Mouse (Mus musculus): ENCODE results near the gene Slc9a9. TPM values are rescaled to one million over a fixed set of nuclear protein-coding genes. Genes with fewer than 3 reads are reported as not detected.
A peak's percentile ranks its signal among the peaks of the same experiment; 100 is the strongest.

Slc9a9 gene
- polyA plus RNA-seq, 1 experiment from 2014 or later, result 3.7 TPM

GRCm38 (mm10) chr9:95075856-95076255 lies 406.1 kb downstream of the Slc9a9 start:
- Histone ChIP-seq H3K27me3 (replicated peaks; ENCODE audit: control insufficient read depth, insufficient read depth, low read length) (no peaks in the 10 kb centered on the region), H3K27ac (ENCODE audit: low read length) (no peak overlapping the region), H3K9ac (replicated peaks; ENCODE audit: low read depth, low read length) (no peak overlapping the region), H3K4me1 (replicated peaks; ENCODE audit: control insufficient read depth, insufficient read depth, low read length) (peaks cover 18% of the 10 kb centered on the region), H3K4me2 (ENCODE audit: low read length) (peak overlapping the region; percentile 19; the same call in 1 of the 2 replicates), H3K9me3 (ENCODE audit: control insufficient read depth, low read length) (no peaks in the 10 kb centered on the region), H3K36me3 (ENCODE audit: control insufficient read depth, insufficient read depth) (no peaks in the 10 kb centered on the region), H3K4me3 (replicated peaks; ENCODE audit: low read length) (no peak overlapping the region)
- peak; percentile 63; the same call in 1 of the 2 replicates for ATAC-seq
- 52% methylated on average over 12 of the region's 12 CpGs for WGBS

GRCm38 (mm10) chr9:95077938-95078337 lies 408.2 kb downstream of the Slc9a9 start:
- WGBS, result 86% methylated on average over 5 of the region's 5 CpGs
- no peak for ATAC-seq

GRCm38 (mm10) chr9:95078626-95079025 lies 408.9 kb downstream of the Slc9a9 start:
- H3K36me3 ChIP-seq (ENCODE audit: control insufficient read depth, insufficient read depth), result no peaks in the 10 kb centered on the region
- no peaks in the 10 kb centered on the region; the same call in 1 of the 2 replicates for H3K27me3 ChIP-seq (replicated peaks; ENCODE audit: control insufficient read depth, insufficient read depth, low read length)
- no peak overlapping the region for H3K27ac ChIP-seq (ENCODE audit: low read length)
- WGBS, result 77% methylated on average over 3 of the region's 3 CpGs
- peaks cover 13% of the 10 kb centered on the region for H3K4me1 ChIP-seq (replicated peaks; ENCODE audit: control insufficient read depth, insufficient read depth, low read length)
- no peak overlapping the region for H3K9ac ChIP-seq (replicated peaks; ENCODE audit: low read depth, low read length)
- no peak overlapping the region for H3K4me2 ChIP-seq (ENCODE audit: low read length)
- ATAC-seq, result no peak
- no peak overlapping the region for H3K4me3 ChIP-seq (replicated peaks; ENCODE audit: low read length)
- H3K9me3 ChIP-seq (ENCODE audit: control insufficient read depth, low read length), result no peaks in the 10 kb centered on the region

More at GRCm38 (mm10) chr9:95077938-95078337, 408.2 kb downstream of the Slc9a9 start:
- Histone ChIP-seq H3K4me2 (ENCODE audit: low read length) (no peak overlapping the region), H3K9ac (replicated peaks; ENCODE audit: low read depth, low read length) (no peak overlapping the region), H3K4me3 (replicated peaks; ENCODE audit: low read length) (no peak overlapping the region), H3K4me1 (replicated peaks; ENCODE audit: control insufficient read depth, insufficient read depth, low read length) (peaks cover 13% of the 10 kb centered on the region), H3K27ac (ENCODE audit: low read length) (no peak overlapping the region), H3K27me3 (replicated peaks; ENCODE audit: control insufficient read depth, insufficient read depth, low read length) (no peaks in the 10 kb centered on the region), H3K36me3 (ENCODE audit: control insufficient read depth, insufficient read depth) (no peaks in the 10 kb centered on the region), H3K9me3 (ENCODE audit: control insufficient read depth, low read length) (no peaks in the 10 kb centered on the region)

- Histone ChIP-seq H3K4me2 (ENCODE audit: low read length) (no peak overlapping the region), H3K27me3 (replicated peaks; ENCODE audit: control insufficient read depth, insufficient read depth, low read length) (no peaks in the 10 kb centered on the region; the same call in 1 of the 2 replicates), H3K4me1 (replicated peaks; ENCODE audit: control insufficient read depth, insufficient read depth, low read length) (peaks cover 14% of the 10 kb centered on the region), H3K27ac (ENCODE audit: low read length) (no peak overlapping the region), H3K4me3 (replicated peaks; ENCODE audit: low read length) (no peak overlapping the region), H3K36me3 (ENCODE audit: control insufficient read depth, insufficient read depth) (no peaks in the 10 kb centered on the region), H3K9me3 (ENCODE audit: control insufficient read depth, low read length) (no peaks in the 10 kb centered on the region), H3K9ac (replicated peaks; ENCODE audit: low read depth, low read length) (no peak overlapping the region)
- ATAC-seq, result no peak
Observed at GRCm38 (mm10) chr9:95079951-95080350, 410.2 kb downstream of the Slc9a9 start.

- H3K27me3 ChIP-seq (replicated peaks; ENCODE audit: control insufficient read depth, insufficient read depth, low read length), result no peaks in the 10 kb centered on the region; the same call in 1 of the 2 replicates
- H3K9me3 ChIP-seq (ENCODE audit: control insufficient read depth, low read length), result no peaks in the 10 kb centered on the region
- no peak overlapping the region for H3K27ac ChIP-seq (ENCODE audit: low read length)
- H3K4me1 ChIP-seq (replicated peaks; ENCODE audit: control insufficient read depth, insufficient read depth, low read length), result peaks cover 17% of the 10 kb centered on the region
- ATAC-seq, result peak; percentile 21; the same call in 1 of the 2 replicates
- no peaks in the 10 kb centered on the region for H3K36me3 ChIP-seq (ENCODE audit: control insufficient read depth, insufficient read depth)
- 26% methylated on average over 8 of the region's 8 CpGs for WGBS
- no peak overlapping the region for H3K4me2 ChIP-seq (ENCODE audit: low read length)
- H3K9ac ChIP-seq (replicated peaks; ENCODE audit: low read depth, low read length), result no peak overlapping the region
- H3K4me3 ChIP-seq (replicated peaks; ENCODE audit: low read length), result no peak overlapping the region
Observed at GRCm38 (mm10) chr9:95086109-95086821, 416.6 kb downstream of the Slc9a9 start.

GRCm38 (mm10) chr9:95088221-95088620 lies 418.5 kb downstream of the Slc9a9 start:
- Histone ChIP-seq H3K4me1 (replicated peaks; ENCODE audit: control insufficient read depth, insufficient read depth, low read length) (peaks cover 17% of the 10 kb centered on the region), H3K4me3 (replicated peaks; ENCODE audit: low read length) (no peak overlapping the region), H3K27ac (ENCODE audit: low read length) (no peak overlapping the region), H3K9ac (replicated peaks; ENCODE audit: low read depth, low read length) (no peak overlapping the region), H3K9me3 (ENCODE audit: control insufficient read depth, low read length) (no peaks in the 10 kb centered on the region), H3K4me2 (ENCODE audit: low read length) (no peak overlapping the region), H3K27me3 (replicated peaks; ENCODE audit: control insufficient read depth, insufficient read depth, low read length) (no peaks in the 10 kb centered on the region; the same call in 1 of the 2 replicates), H3K36me3 (ENCODE audit: control insufficient read depth, insufficient read depth) (no peaks in the 10 kb centered on the region)
- no peak for ATAC-seq
- 95% methylated on average over 4 of the region's 4 CpGs for WGBS

- H3K36me3 ChIP-seq (ENCODE audit: control insufficient read depth, insufficient read depth), result no peaks in the 10 kb centered on the region
- H3K27me3 ChIP-seq (replicated peaks; ENCODE audit: control insufficient read depth, insufficient read depth, low read length), result no peaks in the 10 kb centered on the region
- ATAC-seq, result peak; percentile 64; the same call in 1 of the 2 replicates
- no peaks in the 10 kb centered on the region for H3K9me3 ChIP-seq (ENCODE audit: control insufficient read depth, low read length)
- WGBS, result 5% methylated on average over 6 of the region's 6 CpGs
- H3K9ac ChIP-seq (replicated peaks; ENCODE audit: low read depth, low read length), result no peak overlapping the region
- no peak overlapping the region for H3K4me3 ChIP-seq (replicated peaks; ENCODE audit: low read length)
- peaks cover 17% of the 10 kb centered on the region for H3K4me1 ChIP-seq (replicated peaks; ENCODE audit: control insufficient read depth, insufficient read depth, low read length)
- H3K27ac ChIP-seq (ENCODE audit: low read length), result no peak overlapping the region
- H3K4me2 ChIP-seq (ENCODE audit: low read length), result no peak overlapping the region
Observed at GRCm38 (mm10) chr9:95089050-95089449, 419.3 kb downstream of the Slc9a9 start.

- H3K27me3 ChIP-seq (replicated peaks; ENCODE audit: control insufficient read depth, insufficient read depth, low read length), result no peaks in the 10 kb centered on the region
- no peak overlapping the region for H3K4me2 ChIP-seq (ENCODE audit: low read length)
- no peak overlapping the region for H3K27ac ChIP-seq (ENCODE audit: low read length)
- WGBS, result 92% methylated on average over 3 of the region's 3 CpGs
- ATAC-seq, result no peak
- H3K9me3 ChIP-seq (ENCODE audit: control insufficient read depth, low read length), result no peaks in the 10 kb centered on the region
- H3K9ac ChIP-seq (replicated peaks; ENCODE audit: low read depth, low read length), result no peak overlapping the region
- no peaks in the 10 kb centered on the region for H3K36me3 ChIP-seq (ENCODE audit: control insufficient read depth, insufficient read depth)
- no peaks in the 10 kb centered on the region for H3K4me1 ChIP-seq (replicated peaks; ENCODE audit: control insufficient read depth, insufficient read depth, low read length)
- H3K4me3 ChIP-seq (replicated peaks; ENCODE audit: low read length), result no peak overlapping the region
Observed at GRCm38 (mm10) chr9:95096486-95096885, 426.8 kb downstream of the Slc9a9 start.

- Histone ChIP-seq H3K4me3 (replicated peaks; ENCODE audit: low read length) (no peak overlapping the region), H3K9me3 (ENCODE audit: control insufficient read depth, low read length) (no peaks in the 10 kb centered on the region), H3K9ac (replicated peaks; ENCODE audit: low read depth, low read length) (no peak overlapping the region), H3K27me3 (replicated peaks; ENCODE audit: control insufficient read depth, insufficient read depth, low read length) (no peaks in the 10 kb centered on the region), H3K27ac (ENCODE audit: low read length) (no peak overlapping the region), H3K4me1 (replicated peaks; ENCODE audit: control insufficient read depth, insufficient read depth, low read length) (no peaks in the 10 kb centered on the region), H3K4me2 (ENCODE audit: low read length) (no peak overlapping the region), H3K36me3 (ENCODE audit: control insufficient read depth, insufficient read depth) (no peaks in the 10 kb centered on the region)
- 90% methylated on average over 6 of the region's 6 CpGs for WGBS
- no peak for ATAC-seq
Observed at GRCm38 (mm10) chr9:95105768-95106167, 436.1 kb downstream of the Slc9a9 start.

All from forebrain, embryonic 16.5 days (tissue).